Mouse (Mus musculus): ENCODE measurements at regions not wholly inside any gene's neighbourhood (a gene's known extent, or its start where the extent isn't known, plus 50 kb on each side); places are given as distances from the start of the nearest gene placed in this dataset.

GRCm38 (mm10) chr17:62470739-62471138 is 410.4 kb downstream of the Efna5 start:
- no peak for TF ChIP-seq CEBPB (IDR thresholded peaks at IDR 0.05; ENCODE audit: insufficient read depth, poor library complexity, severe bottlenecking)
- no peak for TF ChIP-seq MAX (IDR thresholded peaks at IDR 0.05; ENCODE audit: low read depth)
- TF ChIP-seq POLR2A (IDR thresholded peaks at IDR 0.05; ENCODE audit: insufficient read length, low read depth), result no peak
- no peak for TF ChIP-seq MYOD1 (IDR thresholded peaks at IDR 0.05; ENCODE audit: control insufficient read depth in 1 of 3, insufficient read length in 2 of 3, low read depth in 2 of 3)
- TF ChIP-seq USF1 (IDR thresholded peaks at IDR 0.05; ENCODE audit: low read depth), result no peak
- TF ChIP-seq MYOG (IDR thresholded peaks at IDR 0.05; ENCODE audit: control insufficient read depth in 1 of 3, insufficient read depth in 1 of 3, insufficient read length in 2 of 3, low read depth in 2 of 3), result no peak
- no peak for TF ChIP-seq E2F4 (IDR thresholded peaks at IDR 0.05; ENCODE audit: insufficient read depth)
- no peak for TF ChIP-seq REST (IDR thresholded peaks at IDR 0.05; ENCODE audit: insufficient read depth, insufficient read length)
- no peak for TF ChIP-seq TCF3 (IDR thresholded peaks at IDR 0.05; ENCODE audit: insufficient read length, low read depth)
- TF ChIP-seq POLR2AphosphoS2 (IDR thresholded peaks at IDR 0.05; ENCODE audit: insufficient read length, low read depth), result no peak
- no peak for TF ChIP-seq SRF (IDR thresholded peaks at IDR 0.05; ENCODE audit: control insufficient read depth, insufficient read length, low read depth)
- TF ChIP-seq TCF12 (IDR thresholded peaks at IDR 0.05; ENCODE audit: insufficient read depth, poor library complexity, severe bottlenecking), result no peak
- H3K79me2 ChIP-seq (ENCODE audit: control insufficient read depth, insufficient read depth), result no peaks in the 10 kb centered on the region
- H3ac ChIP-seq (ENCODE audit: control insufficient read depth, insufficient read length), result no peak overlapping the region
- H3K27me3 ChIP-seq (ENCODE audit: control insufficient read depth, insufficient read depth, insufficient read length), result no peaks in the 10 kb centered on the region
- no peak overlapping the region for H3K4me2 ChIP-seq (ENCODE audit: low read depth)
- H3K4me3 ChIP-seq, result no peak overlapping the region
- no peaks in the 10 kb centered on the region for H3K36me3 ChIP-seq (ENCODE audit: control insufficient read depth, insufficient read depth)

GRCm38 (mm10) chr17:62469367-62469766 is 411.8 kb downstream of the Efna5 start:
- H3K36me3 ChIP-seq (ENCODE audit: control insufficient read depth, insufficient read depth), result no peaks in the 10 kb centered on the region

GRCm38 (mm10) chr17:62468859-62469258 is 412.3 kb downstream of the Efna5 start:
- Histone ChIP-seq H3ac (ENCODE audit: control insufficient read depth, insufficient read length) (no peak overlapping the region), H3K4me3 (no peak overlapping the region), H3K36me3 (ENCODE audit: control insufficient read depth, insufficient read depth) (no peaks in the 10 kb centered on the region), H3K4me2 (ENCODE audit: low read depth) (no peak overlapping the region), H3K27me3 (ENCODE audit: control insufficient read depth, insufficient read depth, insufficient read length) (no peaks in the 10 kb centered on the region), H3K79me2 (ENCODE audit: control insufficient read depth, insufficient read depth) (no peaks in the 10 kb centered on the region)
- no peak for TF ChIP-seq TCF12 (IDR thresholded peaks at IDR 0.05; ENCODE audit: insufficient read depth, poor library complexity, severe bottlenecking)
- no peak for TF ChIP-seq REST (IDR thresholded peaks at IDR 0.05; ENCODE audit: insufficient read depth, insufficient read length)
- TF ChIP-seq CEBPB (IDR thresholded peaks at IDR 0.05; ENCODE audit: insufficient read depth, poor library complexity, severe bottlenecking), result no peak
- no peak for TF ChIP-seq MAX (IDR thresholded peaks at IDR 0.05; ENCODE audit: low read depth)
- TF ChIP-seq POLR2AphosphoS2 (IDR thresholded peaks at IDR 0.05; ENCODE audit: insufficient read length, low read depth), result no peak
- TF ChIP-seq TCF3 (IDR thresholded peaks at IDR 0.05; ENCODE audit: insufficient read length, low read depth), result no peak
- TF ChIP-seq POLR2A (IDR thresholded peaks at IDR 0.05; ENCODE audit: insufficient read length, low read depth), result no peak
- TF ChIP-seq MYOG (IDR thresholded peaks at IDR 0.05; ENCODE audit: control insufficient read depth in 1 of 3, insufficient read depth in 1 of 3, insufficient read length in 2 of 3, low read depth in 2 of 3), result no peak
- TF ChIP-seq E2F4 (IDR thresholded peaks at IDR 0.05; ENCODE audit: insufficient read depth), result no peak
- TF ChIP-seq USF1 (IDR thresholded peaks at IDR 0.05; ENCODE audit: low read depth), result no peak
- no peak for TF ChIP-seq SRF (IDR thresholded peaks at IDR 0.05; ENCODE audit: control insufficient read depth, insufficient read length, low read depth)
- TF ChIP-seq MYOD1 (IDR thresholded peaks at IDR 0.05; ENCODE audit: control insufficient read depth in 1 of 3, insufficient read length in 2 of 3, low read depth in 2 of 3), result no peak

More at GRCm38 (mm10) chr17:62469367-62469766, 411.8 kb downstream of the Efna5 start:
- no peak overlapping the region for H3K4me2 ChIP-seq (ENCODE audit: low read depth)
- TF ChIP-seq REST (IDR thresholded peaks at IDR 0.05; ENCODE audit: insufficient read depth, insufficient read length) (no peak), POLR2A (IDR thresholded peaks at IDR 0.05; ENCODE audit: insufficient read length, low read depth) (no peak), SRF (IDR thresholded peaks at IDR 0.05; ENCODE audit: control insufficient read depth, insufficient read length, low read depth) (no peak), TCF12 (IDR thresholded peaks at IDR 0.05; ENCODE audit: insufficient read depth, poor library complexity, severe bottlenecking) (no peak), TCF3 (IDR thresholded peaks at IDR 0.05; ENCODE audit: insufficient read length, low read depth) (no peak), MYOG (IDR thresholded peaks at IDR 0.05; ENCODE audit: control insufficient read depth in 1 of 3, insufficient read depth in 1 of 3, insufficient read length in 2 of 3, low read depth in 2 of 3) (no peak), MAX (IDR thresholded peaks at IDR 0.05; ENCODE audit: low read depth) (no peak), POLR2AphosphoS2 (IDR thresholded peaks at IDR 0.05; ENCODE audit: insufficient read length, low read depth) (no peak), CEBPB (IDR thresholded peaks at IDR 0.05; ENCODE audit: insufficient read depth, poor library complexity, severe bottlenecking) (no peak), MYOD1 (IDR thresholded peaks at IDR 0.05; ENCODE audit: control insufficient read depth in 1 of 3, insufficient read length in 2 of 3, low read depth in 2 of 3) (no peak), USF1 (IDR thresholded peaks at IDR 0.05; ENCODE audit: low read depth) (no peak), E2F4 (IDR thresholded peaks at IDR 0.05; ENCODE audit: insufficient read depth) (no peak)
- no peaks in the 10 kb centered on the region for H3K27me3 ChIP-seq (ENCODE audit: control insufficient read depth, insufficient read depth, insufficient read length)
- no peak overlapping the region for H3ac ChIP-seq (ENCODE audit: control insufficient read depth, insufficient read length)
- H3K4me3 ChIP-seq, result no peak overlapping the region
- no peaks in the 10 kb centered on the region for H3K79me2 ChIP-seq (ENCODE audit: control insufficient read depth, insufficient read depth)

GRCm38 (mm10) chr17:62467072-62467471 is 414.0 kb downstream of the Efna5 start:
- no peaks in the 10 kb centered on the region for H3K79me2 ChIP-seq (ENCODE audit: control insufficient read depth, insufficient read depth)
- no peak overlapping the region for H3K4me3 ChIP-seq
- no peak overlapping the region for H3K4me2 ChIP-seq (ENCODE audit: low read depth)
- H3K27me3 ChIP-seq (ENCODE audit: control insufficient read depth, insufficient read depth, insufficient read length), result no peaks in the 10 kb centered on the region
- no peaks in the 10 kb centered on the region for H3K36me3 ChIP-seq (ENCODE audit: control insufficient read depth, insufficient read depth)
- H3ac ChIP-seq (ENCODE audit: control insufficient read depth, insufficient read length), result no peak overlapping the region
- TF ChIP-seq MYOG (IDR thresholded peaks at IDR 0.05; ENCODE audit: control insufficient read depth in 1 of 3, insufficient read depth in 1 of 3, insufficient read length in 2 of 3, low read depth in 2 of 3) (no peak), USF1 (IDR thresholded peaks at IDR 0.05; ENCODE audit: low read depth) (no peak), TCF12 (IDR thresholded peaks at IDR 0.05; ENCODE audit: insufficient read depth, poor library complexity, severe bottlenecking) (no peak), SRF (IDR thresholded peaks at IDR 0.05; ENCODE audit: control insufficient read depth, insufficient read length, low read depth) (no peak), CEBPB (IDR thresholded peaks at IDR 0.05; ENCODE audit: insufficient read depth, poor library complexity, severe bottlenecking) (no peak), TCF3 (IDR thresholded peaks at IDR 0.05; ENCODE audit: insufficient read length, low read depth) (no peak)

Data from myocyte (in vitro differentiated cells).